Mouse (Mus musculus) embryonic facial prominence, embryonic 13.5 days (tissue): Measurements from ENCODE around the gene Aldh9a1. TPM values are rescaled to one million over a fixed set of nuclear protein-coding genes. Genes with fewer than 3 reads are reported as not detected.

Source experiments
- ATAC-seq: fragments of 200-750 bp; cut with Nextera tagmentation; 2 replicates; pipeline ENCODE4 v1.8.0; 2017; ENCODE audit warnings: low read depth; ENCODE audit not compliant: insufficient number of reproducible peaks, insufficient read depth, low FRiP score, low TSS enrichment
- H3K27ac ChIP-seq: fragments of 300-500 bp; sonication (generic); 2 replicates; pipeline ENCODE4 v1.5.1; 2015; ENCODE audit warnings: moderate library complexity, mild to moderate bottlenecking, inconsistent platforms
- H3K27me3 ChIP-seq: fragments of 300-500 bp; sonication (generic); 2 replicates; pipeline ENCODE4 v1.6.1; 2015; ENCODE audit warnings: mild to moderate bottlenecking, inconsistent platforms
- H3K36me3 ChIP-seq: fragments of 300-500 bp; sonication (generic); 2 replicates; pipeline ENCODE4 v1.6.1; 2015; ENCODE audit warnings: mild to moderate bottlenecking, inconsistent platforms
- H3K4me1 ChIP-seq: fragments of 300-500 bp; sonication (generic); 2 replicates; pipeline ENCODE4 v1.6.1; 2015; ENCODE audit warnings: inconsistent platforms
- H3K4me2 ChIP-seq: fragments of 300-500 bp; sonication (generic); 2 replicates; pipeline ENCODE4 v1.6.1; 2015; ENCODE audit warnings: moderate library complexity, mild to moderate bottlenecking, inconsistent platforms
- H3K4me3 ChIP-seq: fragments of 300-500 bp; sonication (generic); 2 replicates; pipeline ENCODE4 v1.5.1; 2015; ENCODE audit warnings: mild to moderate bottlenecking, inconsistent platforms
- H3K9ac ChIP-seq: fragments of 300-500 bp; sonication (generic); 2 replicates; pipeline ENCODE4 v1.6.1; 2015; ENCODE audit warnings: mild to moderate bottlenecking, inconsistent platforms
- H3K9me3 ChIP-seq: fragments of 300-500 bp; sonication (generic); 2 replicates; pipeline ENCODE4 v1.6.1; 2016; ENCODE audit warnings: inconsistent platforms
- whole genome bisulfite sequencing: fragments of 180-500 bp; shearing (Covaris S2); methylation state at CpG from one replicate; pipeline ENCODE4 v1.1.7; 2015; ENCODE audit warnings: mixed read lengths; 5-methylcytosine and 5-hydroxymethylcytosine counted together
- polyA plus RNA-seq: library from polyadenylated mRNA; unstranded; fragments of >200 nt; fragmentation: Nextera tagmentation; extraction: Ambion mirVana; gene quantifications from 2 replicates; pipeline ENCODE4 v1.2.1, GENCODE M21; 2015

The Aldh9a1 gene
- polyA plus RNA-seq, 1 experiment from 2014 or later, result 59.9 TPM

DNA sequence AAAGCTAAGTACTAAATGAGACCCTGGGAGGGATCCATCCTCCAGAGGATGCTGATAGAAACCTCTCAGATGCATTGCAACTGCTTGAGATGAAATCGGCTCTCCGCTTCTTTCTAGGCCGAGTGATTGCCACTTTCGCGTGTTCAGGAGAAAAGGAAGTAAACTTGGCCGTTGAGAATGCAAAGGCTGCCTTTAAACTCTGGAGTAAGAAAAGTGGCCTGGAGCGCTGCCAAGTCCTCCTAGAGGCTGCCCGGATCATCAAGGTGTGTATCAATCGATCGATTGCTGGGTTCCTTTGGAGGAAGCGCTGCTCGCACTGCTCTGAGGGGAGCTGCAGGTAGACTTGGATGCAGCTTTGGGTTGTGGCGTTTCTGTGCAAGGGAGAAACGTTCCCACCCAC is 2.6 kb downstream of the Aldh9a1 start:
- Histone ChIP-seq H3K36me3 (peaks cover 36% of the 10 kb centered on the region), H3K9ac (no peak overlapping the region), H3K4me1 (0 out of 2 replicates have a peak, but pooled peaks cover 7% of the 10 kb centered on the region), H3K9me3 (no peaks in the 10 kb centered on the region), H3K27me3 (no peaks in the 10 kb centered on the region), H3K4me2 (no peak overlapping the region), H3K4me3 (no peak overlapping the region), H3K27ac (no peak overlapping the region)
- no peak for ATAC-seq
- 89% methylated on average over 14 of the region's 14 CpGs for WGBS

GRCm38 (mm10) chr1:167357387-167357786 is 7.6 kb downstream of the Aldh9a1 start:
- ATAC-seq, result no peak
- Histone ChIP-seq H3K27me3 (no peaks in the 10 kb centered on the region), H3K36me3 (peaks cover 64% of the 10 kb centered on the region), H3K9ac (no peak overlapping the region), H3K4me3 (no peak overlapping the region), H3K27ac (no peak overlapping the region), H3K4me1 (no peaks in the 10 kb centered on the region), H3K4me2 (no peak overlapping the region), H3K9me3 (no peaks in the 10 kb centered on the region)
- WGBS, result 92% methylated on average over 9 of the region's 9 CpGs

DNA sequence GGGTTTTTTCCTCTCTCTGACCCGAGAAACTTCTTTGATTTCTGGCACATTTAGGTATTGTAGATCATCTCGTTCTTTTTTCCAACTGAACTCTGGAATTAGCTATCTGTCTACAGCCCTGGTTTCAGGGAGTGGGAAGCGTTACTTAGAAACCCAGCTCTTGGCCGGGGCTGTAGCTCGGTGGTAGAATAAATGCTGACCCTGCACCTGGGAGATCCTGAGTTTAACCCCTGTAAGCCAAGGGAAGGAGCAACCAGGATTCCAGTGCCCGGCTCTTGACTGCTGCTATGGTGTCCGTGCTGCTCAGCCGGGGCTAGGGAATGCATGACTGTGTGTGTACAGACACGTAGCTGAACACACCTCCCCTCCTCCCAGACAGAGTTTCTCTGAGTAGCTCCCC is 8.9 kb downstream of the Aldh9a1 start:
- Histone ChIP-seq H3K4me2 (no peak overlapping the region), H3K4me3 (no peak overlapping the region), H3K27me3 (no peaks in the 10 kb centered on the region), H3K4me1 (no peaks in the 10 kb centered on the region), H3K9me3 (no peaks in the 10 kb centered on the region), H3K36me3 (peaks cover 66% of the 10 kb centered on the region), H3K9ac (no peak overlapping the region), H3K27ac (no peak overlapping the region)
- WGBS, result 84% methylated on average over 9 of the region's 9 CpGs
- no peak for ATAC-seq

DNA sequence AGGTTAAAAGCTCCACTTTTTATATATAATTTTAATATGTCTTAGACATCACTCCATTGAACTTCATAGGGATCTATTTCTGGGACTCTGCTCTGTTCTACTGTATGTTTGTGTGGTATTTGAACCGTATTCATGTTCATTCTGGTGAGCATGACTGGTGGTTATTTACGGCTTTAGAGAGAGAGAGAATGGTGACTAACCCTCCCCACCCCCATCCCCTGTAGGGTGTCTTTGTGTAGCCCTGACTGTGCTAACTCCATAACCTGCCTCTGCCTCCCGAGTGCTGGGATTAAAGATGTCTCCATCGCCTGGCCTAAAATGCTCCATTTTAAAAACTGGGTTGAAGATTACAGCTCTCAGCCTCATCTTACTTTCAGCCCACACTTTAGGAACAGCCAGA is 10.5 kb downstream of the Aldh9a1 start:
- Histone ChIP-seq H3K4me3 (no peak overlapping the region), H3K27ac (no peak overlapping the region), H3K9ac (no peak overlapping the region), H3K4me1 (no peaks in the 10 kb centered on the region), H3K36me3 (peaks cover 53% of the 10 kb centered on the region), H3K27me3 (no peaks in the 10 kb centered on the region), H3K4me2 (no peak overlapping the region), H3K9me3 (no peaks in the 10 kb centered on the region)
- ATAC-seq, result no peak
- 80% methylated on average over 4 of the region's 4 CpGs for WGBS

DNA sequence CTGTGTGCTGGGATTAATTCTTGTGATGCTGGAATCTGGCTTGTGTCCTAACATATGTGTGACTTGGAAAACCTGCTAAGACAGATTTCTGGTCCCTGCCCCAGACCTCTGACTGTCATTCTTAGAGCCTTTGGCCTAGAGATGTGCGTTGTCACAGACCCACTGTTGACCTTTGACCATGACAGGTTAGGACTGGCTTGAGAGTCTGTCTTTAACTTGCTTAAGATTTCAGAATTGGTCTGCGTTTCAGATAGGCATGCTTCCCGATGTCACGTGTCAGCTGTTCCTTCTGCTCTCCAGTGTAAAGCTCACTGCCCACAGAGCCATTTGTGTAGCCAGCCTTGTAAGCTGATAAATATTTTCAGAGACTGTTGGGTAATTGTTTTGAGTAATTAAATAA is 13.0 kb downstream of the Aldh9a1 start:
- 77% methylated on average over 4 of the region's 4 CpGs for WGBS
- H3K4me1 ChIP-seq, result no peaks in the 10 kb centered on the region
- ATAC-seq, result no peak
- H3K4me2 ChIP-seq, result no peak overlapping the region
- H3K36me3 ChIP-seq, result peaks cover 54% of the 10 kb centered on the region
- no peak overlapping the region for H3K4me3 ChIP-seq
- no peaks in the 10 kb centered on the region for H3K9me3 ChIP-seq
- H3K27ac ChIP-seq, result no peak overlapping the region
- H3K9ac ChIP-seq, result no peak overlapping the region
- no peaks in the 10 kb centered on the region for H3K27me3 ChIP-seq

- no peak for ATAC-seq
- Histone ChIP-seq H3K9ac (no peak overlapping the region), H3K4me3 (no peak overlapping the region), H3K9me3 (no peaks in the 10 kb centered on the region), H3K27ac (no peak overlapping the region), H3K36me3 (peaks cover 51% of the 10 kb centered on the region), H3K4me1 (no peaks in the 10 kb centered on the region), H3K4me2 (no peak overlapping the region), H3K27me3 (no peaks in the 10 kb centered on the region)
- 64% methylated on average over 5 of the region's 5 CpGs for WGBS
Observed at GRCm38 (mm10) chr1:167363322-167363721, 13.5 kb downstream of the Aldh9a1 start.

- Histone ChIP-seq H3K36me3 (peaks cover 41% of the 10 kb centered on the region), H3K4me3 (no peak overlapping the region), H3K4me2 (no peak overlapping the region), H3K27ac (no peak overlapping the region), H3K9ac (no peak overlapping the region), H3K9me3 (no peaks in the 10 kb centered on the region), H3K4me1 (no peaks in the 10 kb centered on the region), H3K27me3 (no peaks in the 10 kb centered on the region)
- ATAC-seq, result no peak
- 89% methylated on average over 7 of the region's 7 CpGs for WGBS
Observed at GRCm38 (mm10) chr1:167365808-167366207, 16.0 kb downstream of the Aldh9a1 start.

GRCm38 (mm10) chr1:167366621-167367020 is 16.8 kb downstream of the Aldh9a1 start:
- 89% methylated on average over 6 of the region's 6 CpGs for WGBS
- Histone ChIP-seq H3K4me2 (no peak overlapping the region), H3K9ac (no peak overlapping the region), H3K36me3 (peaks cover 34% of the 10 kb centered on the region), H3K27me3 (no peaks in the 10 kb centered on the region), H3K9me3 (no peaks in the 10 kb centered on the region), H3K27ac (no peak overlapping the region), H3K4me1 (no peaks in the 10 kb centered on the region), H3K4me3 (no peak overlapping the region)
- ATAC-seq, result no peak

DNA sequence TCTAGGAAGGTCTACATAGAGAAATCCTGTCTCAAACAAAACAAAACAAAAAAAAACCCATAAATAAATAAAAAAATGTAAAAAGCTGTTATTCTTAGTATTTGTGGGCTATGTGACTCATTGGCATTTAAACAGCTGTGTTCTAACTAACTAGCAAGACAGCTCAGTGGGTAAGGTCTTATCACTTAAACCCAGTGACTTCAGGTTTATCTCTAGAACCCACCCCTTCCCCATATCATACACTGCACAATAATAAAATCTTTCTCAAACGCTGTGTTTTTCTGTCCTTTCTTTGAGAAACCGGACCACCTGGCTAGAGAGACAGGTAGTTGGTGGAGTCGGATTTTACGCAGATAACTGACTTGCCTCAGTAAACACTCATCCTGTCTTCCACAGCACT is 18.2 kb downstream of the Aldh9a1 start:
- WGBS, result 90% methylated on average over 4 of the region's 4 CpGs
- Histone ChIP-seq H3K9me3 (no peaks in the 10 kb centered on the region), H3K4me2 (no peak overlapping the region), H3K4me3 (no peak overlapping the region), H3K27me3 (no peaks in the 10 kb centered on the region), H3K27ac (no peak overlapping the region), H3K4me1 (no peaks in the 10 kb centered on the region), H3K36me3 (peaks cover 26% of the 10 kb centered on the region), H3K9ac (no peak overlapping the region)
- no peak for ATAC-seq

DNA sequence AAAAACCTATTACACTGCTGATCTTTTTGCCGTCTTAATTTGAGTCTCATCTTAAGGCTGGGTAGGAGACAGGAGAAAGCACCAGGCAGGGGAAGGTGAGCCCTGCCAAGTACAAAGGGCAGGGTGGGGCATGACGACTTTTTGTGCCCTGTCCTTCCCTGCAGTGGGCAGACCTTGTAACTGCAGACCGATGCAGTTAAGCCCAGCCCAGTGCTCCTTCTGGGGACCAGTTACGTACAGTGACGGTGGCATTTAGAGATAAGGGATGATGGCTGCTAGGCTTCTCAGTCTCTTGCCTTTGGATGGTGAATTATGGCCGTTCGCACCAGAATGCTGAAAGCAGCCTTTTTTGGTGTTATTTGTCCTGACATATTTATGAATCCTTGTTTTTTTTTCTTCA is 18.7 kb downstream of the Aldh9a1 start:
- no peak overlapping the region for H3K27ac ChIP-seq
- peaks cover 26% of the 10 kb centered on the region for H3K36me3 ChIP-seq
- no peak overlapping the region for H3K4me3 ChIP-seq
- no peak overlapping the region for H3K4me2 ChIP-seq
- no peaks in the 10 kb centered on the region for H3K27me3 ChIP-seq
- ATAC-seq, result no peak
- H3K9me3 ChIP-seq, result no peaks in the 10 kb centered on the region
- no peak overlapping the region for H3K9ac ChIP-seq
- WGBS, result 85% methylated on average over 7 of the region's 7 CpGs
- H3K4me1 ChIP-seq, result no peaks in the 10 kb centered on the region

DNA sequence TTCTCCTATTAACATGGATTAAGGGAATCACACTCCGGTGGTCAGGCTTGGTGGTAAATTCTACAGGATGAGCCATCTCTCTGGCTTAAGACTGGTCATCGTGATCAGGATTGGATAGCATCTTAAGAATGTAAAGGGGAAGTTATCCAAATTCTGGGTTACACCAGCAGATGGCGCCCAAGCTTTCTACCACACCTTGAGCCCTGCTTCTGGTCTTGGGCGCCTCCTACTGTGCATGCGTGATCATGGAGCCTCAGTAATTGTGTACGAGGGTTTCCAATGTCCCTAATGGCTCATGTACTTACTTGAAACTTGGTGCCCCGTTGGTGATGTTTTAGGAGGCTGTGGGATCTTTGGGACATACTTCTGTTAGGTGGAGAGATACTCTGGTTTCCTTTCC is 20.1 kb downstream of the Aldh9a1 start:
- Histone ChIP-seq H3K4me1 (peaks cover 8% of the 10 kb centered on the region), H3K27me3 (no peaks in the 10 kb centered on the region), H3K9ac (no peak overlapping the region), H3K4me3 (no peak overlapping the region), H3K4me2 (no peak overlapping the region), H3K27ac (no peak overlapping the region), H3K36me3 (peaks cover 23% of the 10 kb centered on the region), H3K9me3 (no peaks in the 10 kb centered on the region)
- 9% methylated on average over 7 of the region's 7 CpGs for WGBS
- ATAC-seq, result no peak

- ATAC-seq, result no peak
- no peaks in the 10 kb centered on the region for H3K27me3 ChIP-seq
- WGBS, result 95% methylated on average over 7 of the region's 7 CpGs
Observed at GRCm38 (mm10) chr1:167372739-167373138, 22.9 kb downstream of the Aldh9a1 start.

More at GRCm38 (mm10) chr1:167372739-167373138, 22.9 kb downstream of the Aldh9a1 start:
- Histone ChIP-seq H3K4me2 (no peak overlapping the region), H3K9me3 (no peaks in the 10 kb centered on the region), H3K9ac (no peak overlapping the region), H3K27ac (no peak overlapping the region), H3K36me3 (peaks cover 10% of the 10 kb centered on the region), H3K4me1 (peaks cover 9% of the 10 kb centered on the region), H3K4me3 (no peak overlapping the region)
